Mouse (Mus musculus) neural tube, embryonic 12.5 days (tissue): Measurements from ENCODE around the gene Rab11fip4. TPM values are rescaled to one million over a fixed set of nuclear protein-coding genes. Genes with fewer than 3 reads are reported as not detected.

Experiments used
- ATAC-seq: fragments of 200-750 bp; cut with Nextera tagmentation; 2 replicates; pipeline ENCODE4 v1.8.0; 2017; ENCODE audit warnings: low read depth, mild to moderate bottlenecking, moderate TSS enrichment, moderate library complexity; ENCODE audit not compliant: low FRiP score
- H3K27ac ChIP-seq: fragments of 300-500 bp; sonication (generic); 2 replicates; pipeline ENCODE4 v1.5.1; 2016
- H3K27me3 ChIP-seq: fragments of 300-500 bp; sonication (generic); replicated peaks from 2 replicates; pipeline ENCODE4 v1.6.1; 2016; ENCODE audit warnings: mild to moderate bottlenecking
- H3K36me3 ChIP-seq: fragments of 300-500 bp; sonication (generic); 2 replicates; pipeline ENCODE4 v1.6.1; 2016; ENCODE audit warnings: mild to moderate bottlenecking
- H3K4me1 ChIP-seq: fragments of 300-500 bp; sonication (generic); 2 replicates; pipeline ENCODE4 v1.6.1; 2016
- H3K4me2 ChIP-seq: fragments of 300-500 bp; sonication (generic); replicated peaks from 2 replicates; pipeline ENCODE4 v1.6.1; 2016; ENCODE audit warnings: mild to moderate bottlenecking
- H3K4me3 ChIP-seq: fragments of 300-500 bp; sonication (generic); 2 replicates; pipeline ENCODE4 v1.5.1; 2016
- H3K9ac ChIP-seq: fragments of 300-500 bp; sonication (generic); 2 replicates; pipeline ENCODE4 v1.6.1; 2016; ENCODE audit warnings: mild to moderate bottlenecking
- H3K9me3 ChIP-seq: fragments of 300-500 bp; sonication (generic); 2 replicates; pipeline ENCODE4 v1.6.1; 2016; ENCODE audit warnings: mild to moderate bottlenecking
- WGBS: fragments of 180-500 bp; shearing (Covaris S2); methylation state at CpG from one replicate; pipeline ENCODE4 v1.1.7; 2016; 5-methylcytosine and 5-hydroxymethylcytosine counted together
- polyA plus RNA-seq: library from polyadenylated mRNA; unstranded; fragments of >200 nt; fragmentation: Nextera tagmentation; extraction: Ambion mirVana; gene quantifications from 2 replicates; pipeline ENCODE4 v1.2.1, GENCODE M21; 2016

Gene Rab11fip4
- polyA plus RNA-seq, 1 experiment from 2014 or later: 22.8 TPM

GRCm38 (mm10) chr11:79646026-79646425, 55.0 kb downstream of the Rab11fip4 start:
- ATAC-seq: no peak

GRCm38 (mm10) chr11:79646467-79647070, 55.6 kb downstream of the Rab11fip4 start:
- peak; percentile 73 for ATAC-seq
- peak overlapping the region; percentile 42; the same call in 1 of the 2 replicates for H3K27ac ChIP-seq
- no peaks in the 10 kb centered on the region for H3K27me3 ChIP-seq
- H3K4me1 ChIP-seq: peaks cover 59% of the 10 kb centered on the region
- 0 out of 2 replicates have a peak overlapping the region, but pooled peaks have one; percentile 8 for H3K9ac ChIP-seq
- no peaks in the 10 kb centered on the region for H3K9me3 ChIP-seq
- H3K4me2 ChIP-seq: no peak overlapping the region; the same call in 1 of the 2 replicates
- 5% methylated on average over 12 of the region's 12 CpGs for WGBS
- H3K36me3 ChIP-seq: no peaks in the 10 kb centered on the region
- no peak overlapping the region for H3K4me3 ChIP-seq

More at GRCm38 (mm10) chr11:79646026-79646425, 55.0 kb downstream of the Rab11fip4 start:
- no peak overlapping the region for H3K9ac ChIP-seq
- no peaks in the 10 kb centered on the region for H3K9me3 ChIP-seq
- no peak overlapping the region for H3K4me3 ChIP-seq
- H3K4me1 ChIP-seq: peaks cover 60% of the 10 kb centered on the region
- 65% methylated on average over 5 of the region's 5 CpGs for WGBS
- H3K4me2 ChIP-seq: no peak overlapping the region
- H3K27me3 ChIP-seq: no peaks in the 10 kb centered on the region
- no peaks in the 10 kb centered on the region for H3K36me3 ChIP-seq
- H3K27ac ChIP-seq: no peak overlapping the region

- H3K9ac ChIP-seq: 0 out of 2 replicates have a peak overlapping the region, but pooled peaks have one; percentile 8
- peak overlapping the region; percentile 42; the same call in 1 of the 2 replicates for H3K27ac ChIP-seq
- H3K4me3 ChIP-seq: no peak overlapping the region
- 37% methylated on average over 8 of the region's 8 CpGs for WGBS
- H3K4me1 ChIP-seq: peaks cover 60% of the 10 kb centered on the region
- ATAC-seq: no peak
- H3K27me3 ChIP-seq: no peaks in the 10 kb centered on the region
- H3K36me3 ChIP-seq: no peaks in the 10 kb centered on the region
- no peak overlapping the region for H3K4me2 ChIP-seq
- H3K9me3 ChIP-seq: no peaks in the 10 kb centered on the region
Measured at GRCm38 (mm10) chr11:79647071-79647501, 56.1 kb downstream of the Rab11fip4 start.

GRCm38 (mm10) chr11:79650359-79650835, 59.4 kb downstream of the Rab11fip4 start:
- Histone ChIP-seq H3K4me3 (no peak overlapping the region), H3K27ac (no peak overlapping the region), H3K9me3 (no peaks in the 10 kb centered on the region), H3K9ac (no peak overlapping the region), H3K36me3 (no peaks in the 10 kb centered on the region), H3K27me3 (no peaks in the 10 kb centered on the region), H3K4me1 (peaks cover 43% of the 10 kb centered on the region), H3K4me2 (no peak overlapping the region)
- WGBS: 68% methylated on average over 5 of the region's 5 CpGs
- ATAC-seq: no peak

GRCm38 (mm10) chr11:79652257-79652656, 61.2 kb downstream of the Rab11fip4 start:
- no peaks in the 10 kb centered on the region for H3K27me3 ChIP-seq
- no peak overlapping the region for H3K4me2 ChIP-seq
- H3K4me3 ChIP-seq: no peak overlapping the region
- H3K9me3 ChIP-seq: no peaks in the 10 kb centered on the region
- ATAC-seq: no peak
- no peak overlapping the region for H3K27ac ChIP-seq
- 81% methylated on average over 9 of the region's 9 CpGs for WGBS
- peaks cover 25% of the 10 kb centered on the region for H3K4me1 ChIP-seq
- no peaks in the 10 kb centered on the region for H3K36me3 ChIP-seq
- H3K9ac ChIP-seq: no peak overlapping the region

GRCm38 (mm10) chr11:79652921-79653575, 62.0 kb downstream of the Rab11fip4 start:
- 88% methylated on average over 20 of the region's 20 CpGs for WGBS
- Histone ChIP-seq H3K9ac (no peak overlapping the region), H3K9me3 (no peaks in the 10 kb centered on the region), H3K27me3 (no peaks in the 10 kb centered on the region), H3K4me2 (no peak overlapping the region), H3K36me3 (no peaks in the 10 kb centered on the region), H3K4me3 (no peak overlapping the region), H3K4me1 (peaks cover 22% of the 10 kb centered on the region), H3K27ac (no peak overlapping the region)
- ATAC-seq: no peak

GRCm38 (mm10) chr11:79654407-79654831, 63.4 kb downstream of the Rab11fip4 start:
- Histone ChIP-seq H3K27ac (no peak overlapping the region), H3K4me1 (peaks cover 20% of the 10 kb centered on the region), H3K9me3 (no peaks in the 10 kb centered on the region), H3K4me2 (no peak overlapping the region), H3K4me3 (no peak overlapping the region), H3K9ac (no peak overlapping the region), H3K36me3 (no peaks in the 10 kb centered on the region), H3K27me3 (no peaks in the 10 kb centered on the region)
- WGBS: 90% methylated on average over 4 of the region's 4 CpGs
- no peak for ATAC-seq

- 91% methylated on average over 7 of the region's 7 CpGs for WGBS
- Histone ChIP-seq H3K4me1 (peaks cover 14% of the 10 kb centered on the region), H3K4me3 (no peak overlapping the region), H3K27ac (no peak overlapping the region), H3K4me2 (no peak overlapping the region), H3K36me3 (no peaks in the 10 kb centered on the region), H3K9me3 (no peaks in the 10 kb centered on the region), H3K9ac (no peak overlapping the region), H3K27me3 (no peaks in the 10 kb centered on the region)
- no peak for ATAC-seq
Measured at GRCm38 (mm10) chr11:79655592-79655991, 64.6 kb downstream of the Rab11fip4 start.

- Histone ChIP-seq H3K9me3 (no peaks in the 10 kb centered on the region), H3K4me1 (peaks cover 20% of the 10 kb centered on the region), H3K4me2 (no peak overlapping the region), H3K4me3 (no peak overlapping the region), H3K27me3 (no peaks in the 10 kb centered on the region), H3K27ac (no peak overlapping the region), H3K36me3 (no peaks in the 10 kb centered on the region), H3K9ac (no peak overlapping the region)
- ATAC-seq: no peak
- 79% methylated on average over 1 of the region's 1 CpGs for WGBS
Measured at GRCm38 (mm10) chr11:79656491-79656890, 65.5 kb downstream of the Rab11fip4 start.

- H3K4me1 ChIP-seq: peaks cover 25% of the 10 kb centered on the region
- H3K9me3 ChIP-seq: no peaks in the 10 kb centered on the region
- no peaks in the 10 kb centered on the region for H3K36me3 ChIP-seq
- no peak overlapping the region for H3K9ac ChIP-seq
- ATAC-seq: no peak
- H3K27ac ChIP-seq: no peak overlapping the region
- H3K27me3 ChIP-seq: no peaks in the 10 kb centered on the region
- WGBS: 83% methylated on average over 5 of the region's 5 CpGs
- H3K4me3 ChIP-seq: no peak overlapping the region
- no peak overlapping the region for H3K4me2 ChIP-seq
Measured at GRCm38 (mm10) chr11:79657053-79657452, 66.0 kb downstream of the Rab11fip4 start.

- H3K27me3 ChIP-seq: 0 out of 2 replicates have a peak, but pooled peaks cover 2% of the 10 kb centered on the region
- H3K9ac ChIP-seq: no peak overlapping the region
- no peak overlapping the region for H3K4me3 ChIP-seq
- H3K27ac ChIP-seq: no peak overlapping the region
- no peak overlapping the region for H3K4me2 ChIP-seq
- H3K36me3 ChIP-seq: no peaks in the 10 kb centered on the region
- no peak for ATAC-seq
- H3K9me3 ChIP-seq: no peaks in the 10 kb centered on the region
- WGBS: 90% methylated on average over 10 of the region's 10 CpGs
- H3K4me1 ChIP-seq: peaks cover 25% of the 10 kb centered on the region
Measured at GRCm38 (mm10) chr11:79658205-79658825, 67.3 kb downstream of the Rab11fip4 start.
